Mouse (Mus musculus): ENCODE data around the gene Card19.

Card19 gene

DNA sequence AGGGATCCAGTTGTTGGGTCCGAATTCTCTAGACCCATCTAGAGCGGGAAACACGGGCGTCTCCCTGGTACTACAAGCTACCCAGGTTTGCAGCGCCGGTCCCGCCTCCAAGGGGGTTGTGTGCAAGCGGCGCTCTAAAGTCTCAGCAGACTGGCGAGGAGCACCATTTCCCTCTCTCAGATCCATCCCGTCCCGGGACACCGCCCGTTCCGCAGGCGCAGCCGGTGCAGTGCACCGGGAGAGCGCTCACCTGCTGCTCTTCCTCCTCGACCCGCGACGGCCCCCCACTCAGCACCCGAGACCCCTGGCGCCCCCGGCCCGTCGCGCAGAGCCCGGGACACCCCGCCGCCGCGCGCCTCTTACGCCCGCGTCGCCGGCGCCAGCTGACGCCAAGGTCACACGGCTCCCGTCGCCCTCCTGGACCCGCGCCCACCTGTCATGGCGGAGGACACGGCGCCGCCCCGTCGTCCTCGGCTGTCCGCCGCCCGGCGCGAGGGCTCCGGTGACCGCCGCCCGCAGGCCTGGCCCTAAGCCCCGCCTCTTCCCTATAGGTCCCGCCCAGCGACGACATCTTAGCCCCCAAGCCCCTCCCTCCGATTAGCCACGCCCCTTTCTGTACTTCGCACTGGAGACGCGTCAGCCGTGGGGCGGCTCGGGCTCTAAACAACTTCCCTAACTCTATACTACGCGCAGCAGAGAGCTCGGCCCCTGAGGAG is at the start of gene Card19:
Gene Card19 (minus strand): TSS at position 534 of the 716 bp plus-strand sequence.
- DNase-seq (ENCODE audit: low read depth, low spot score) = peak; percentile 95

DNA sequence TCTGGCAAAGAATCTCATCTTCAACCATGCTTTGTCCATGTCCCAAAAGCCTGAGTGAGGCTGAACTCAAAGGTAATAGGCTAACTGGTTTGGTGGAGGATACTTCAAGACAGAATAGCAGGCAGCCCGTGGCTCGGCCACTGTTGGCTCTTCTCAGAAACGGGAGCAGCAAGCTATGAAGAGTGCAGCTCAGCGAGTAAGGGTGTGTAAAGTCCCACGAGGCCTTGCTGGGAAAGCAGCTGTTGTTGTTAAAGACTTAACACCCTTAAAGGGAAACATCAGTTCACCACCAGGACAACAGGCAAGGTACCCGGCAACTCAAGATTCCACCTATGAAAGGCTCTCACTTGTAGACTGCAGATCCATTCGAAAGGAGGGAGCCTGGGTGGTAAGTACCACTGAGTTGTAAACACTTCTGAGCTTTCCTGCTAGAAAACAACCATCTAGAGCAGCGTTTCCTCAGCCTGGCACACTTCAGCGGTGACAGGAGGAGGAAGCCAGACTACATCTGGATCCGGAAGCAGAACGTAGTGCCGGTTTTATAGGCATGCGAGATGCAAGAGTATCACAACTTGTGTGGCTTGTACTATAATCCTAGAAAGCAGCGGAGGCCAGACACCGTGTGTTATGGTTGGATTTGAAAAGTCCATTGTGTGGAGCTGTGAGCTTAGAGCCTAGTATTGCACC is 44.3 kb upstream of the Card19 start:
- DNase-seq (ENCODE audit: low read depth, low spot score) = no peak

DNA sequence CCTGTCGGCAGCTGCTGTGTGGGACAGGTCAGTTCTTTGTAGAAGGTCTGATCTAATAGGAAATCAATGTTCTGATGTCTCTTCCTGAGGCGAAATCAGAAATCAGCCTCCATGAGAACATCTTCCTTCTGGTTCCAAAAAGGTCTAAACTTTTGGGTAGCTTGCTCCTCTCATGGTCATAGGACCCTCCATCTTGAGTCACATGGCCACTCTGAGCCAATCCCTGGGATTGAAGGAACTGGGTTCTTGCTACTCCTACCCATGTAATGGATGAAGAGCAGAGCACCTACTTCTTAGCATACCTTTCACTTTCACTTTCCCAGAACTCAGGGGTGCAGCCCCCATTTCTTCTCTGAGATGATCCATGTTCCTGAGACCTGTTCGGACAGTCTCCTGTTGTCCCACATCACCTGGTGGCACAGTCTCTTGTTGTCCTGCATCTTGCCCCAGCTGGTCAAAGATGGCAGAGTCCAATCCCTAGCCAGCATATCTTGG is 42.0 kb upstream of the Card19 start:
- DNase-seq (ENCODE audit: low read depth, low spot score) = no peak

DNA sequence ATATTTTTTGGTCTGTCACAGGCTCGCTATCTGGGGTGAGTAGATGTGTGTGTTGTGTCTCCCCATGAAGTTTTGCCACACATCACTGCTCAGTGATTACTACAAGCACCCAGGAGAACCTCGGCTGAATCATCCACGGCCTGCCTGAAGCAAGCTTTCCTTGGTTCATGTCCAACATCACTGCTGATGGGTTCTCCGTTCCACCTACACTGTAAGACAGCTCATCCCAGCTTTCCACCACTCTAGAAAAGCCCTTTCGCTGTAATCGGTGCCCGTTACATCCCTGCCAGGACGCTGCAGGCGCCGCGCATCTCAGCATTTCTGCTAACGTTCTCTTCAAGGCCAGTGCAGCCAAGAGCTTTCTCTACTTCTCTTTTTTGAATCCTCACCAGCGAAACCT is 36.9 kb upstream of the Card19 start:
- no peak for DNase-seq (ENCODE audit: low read depth, low spot score)

DNA sequence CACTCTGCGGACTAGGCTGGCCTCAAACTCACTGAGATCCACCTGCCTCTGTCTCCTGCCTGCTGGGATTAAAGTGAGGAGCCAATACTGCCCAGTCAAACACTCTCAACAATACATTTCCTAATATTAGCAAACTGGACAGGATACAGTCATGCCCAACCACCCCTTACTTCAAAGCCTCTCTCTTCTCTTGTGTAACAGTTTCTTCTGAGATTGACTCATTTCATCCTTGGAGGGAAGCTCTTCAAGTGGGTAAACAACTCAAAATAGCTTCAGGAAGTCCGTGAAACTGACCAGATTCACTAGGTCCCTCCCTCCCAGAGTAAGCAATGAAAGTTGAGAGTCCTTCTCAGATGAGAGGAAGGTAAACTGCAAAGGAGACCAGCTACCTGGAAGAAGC is 36.3 kb upstream of the Card19 start:
- no peak for DNase-seq (ENCODE audit: low read depth, low spot score)

DNA sequence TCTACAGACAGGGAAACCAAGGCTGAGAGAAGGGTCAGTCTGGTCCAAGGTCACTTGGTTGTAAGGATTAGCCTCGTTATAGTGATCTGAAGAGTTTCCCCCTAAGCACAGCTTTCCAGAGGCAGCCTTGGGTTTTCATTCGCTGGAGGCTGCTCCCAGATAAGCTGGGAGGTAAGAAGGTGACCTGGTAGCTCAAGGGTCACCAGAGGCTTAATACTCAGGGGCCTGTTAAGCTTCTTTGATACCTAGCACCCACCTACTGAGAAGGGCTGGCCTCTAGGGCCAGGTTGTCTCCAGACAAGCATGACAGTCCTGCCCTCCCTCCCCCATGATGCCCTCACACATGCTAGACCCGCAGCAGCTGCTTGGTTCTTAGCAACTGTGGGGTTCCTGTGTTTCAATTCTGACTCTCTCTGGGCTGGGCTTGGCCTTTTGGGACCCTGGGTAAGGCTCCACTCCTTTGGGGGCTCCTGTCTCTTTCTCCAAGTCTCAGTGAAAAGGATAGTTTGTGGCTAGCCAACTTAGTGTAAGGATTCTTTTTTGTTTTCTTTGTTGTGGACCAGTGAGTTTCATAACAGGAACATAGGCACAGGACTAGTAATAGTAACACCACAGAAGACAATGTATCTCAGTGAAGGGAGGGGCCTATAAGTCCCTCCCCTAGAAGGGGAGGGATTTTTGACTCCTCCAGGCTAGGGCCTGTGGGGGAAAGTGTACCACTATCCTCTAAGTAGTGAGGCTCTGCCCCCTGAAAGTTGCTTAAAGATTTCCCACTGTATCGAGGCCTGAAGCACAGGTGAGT is 35.1 kb upstream of the Card19 start:
- DNase-seq (ENCODE audit: low read depth, low spot score) = no peak

DNA sequence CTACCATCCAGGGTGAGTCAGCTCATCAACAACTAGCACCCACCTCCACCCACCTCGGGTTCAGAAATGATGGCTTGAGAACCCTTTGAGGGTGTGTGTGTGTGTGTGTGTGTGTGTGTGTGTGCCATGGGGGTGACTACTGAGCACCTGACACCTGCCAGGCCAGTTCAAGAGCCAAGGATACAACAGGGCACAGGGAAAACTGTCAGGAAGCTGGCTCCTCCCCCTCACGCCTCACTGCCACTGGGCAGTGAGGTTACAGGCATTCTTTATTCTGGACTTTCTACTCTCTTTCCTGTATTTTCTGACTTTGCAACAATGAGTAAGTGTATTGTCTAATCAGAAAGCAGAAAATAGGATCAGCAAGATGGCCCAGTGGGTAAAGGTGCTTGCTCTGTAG is 33.8 kb upstream of the Card19 start:
- no peak for DNase-seq (ENCODE audit: low read depth, low spot score)

DNA sequence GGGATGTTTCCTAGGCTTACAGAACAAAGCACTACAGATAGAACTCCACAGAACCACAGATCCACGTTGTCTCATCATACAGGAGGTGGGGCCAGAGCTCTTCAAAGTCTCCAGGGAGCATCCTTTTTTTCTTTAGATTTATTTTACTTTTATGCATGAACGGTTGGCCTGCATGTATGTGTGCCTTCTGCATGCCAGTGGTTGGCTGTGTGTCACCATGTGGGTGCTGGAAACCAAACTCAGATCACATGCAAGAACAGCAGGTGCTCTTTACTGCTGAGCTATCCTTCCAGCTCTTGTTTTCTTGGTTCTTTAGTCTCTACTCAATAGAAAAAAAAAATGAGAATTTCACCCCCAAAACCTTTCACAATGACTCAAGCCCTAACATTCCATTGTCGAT is 33.1 kb upstream of the Card19 start:
- DNase-seq (ENCODE audit: low read depth, low spot score) = no peak

DNA sequence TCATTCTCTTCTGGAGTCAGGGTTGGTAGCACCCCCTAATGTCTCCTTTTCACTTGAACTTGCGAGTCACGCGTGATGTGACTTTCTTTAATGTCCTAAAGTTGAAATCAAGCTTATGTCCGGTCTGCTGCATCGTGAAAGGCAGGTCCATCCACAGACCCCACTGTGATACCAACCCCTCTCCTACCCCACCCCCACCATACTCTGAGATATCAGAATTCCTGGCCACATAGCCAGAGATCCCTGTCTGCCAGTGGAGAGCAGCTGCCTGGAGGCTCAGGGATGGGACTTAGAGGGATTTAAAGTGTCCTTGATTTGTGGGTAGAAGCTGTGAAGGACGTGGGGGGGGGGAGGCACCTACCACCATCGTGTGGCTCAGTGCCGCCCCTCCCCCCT is 32.6 kb upstream of the Card19 start, which contains the start of gene Susd3:
Gene Susd3 (minus strand): TSS at position 240 of the 396 bp plus-strand sequence.
- DNase-seq (ENCODE audit: low read depth, low spot score) = no peak

DNA sequence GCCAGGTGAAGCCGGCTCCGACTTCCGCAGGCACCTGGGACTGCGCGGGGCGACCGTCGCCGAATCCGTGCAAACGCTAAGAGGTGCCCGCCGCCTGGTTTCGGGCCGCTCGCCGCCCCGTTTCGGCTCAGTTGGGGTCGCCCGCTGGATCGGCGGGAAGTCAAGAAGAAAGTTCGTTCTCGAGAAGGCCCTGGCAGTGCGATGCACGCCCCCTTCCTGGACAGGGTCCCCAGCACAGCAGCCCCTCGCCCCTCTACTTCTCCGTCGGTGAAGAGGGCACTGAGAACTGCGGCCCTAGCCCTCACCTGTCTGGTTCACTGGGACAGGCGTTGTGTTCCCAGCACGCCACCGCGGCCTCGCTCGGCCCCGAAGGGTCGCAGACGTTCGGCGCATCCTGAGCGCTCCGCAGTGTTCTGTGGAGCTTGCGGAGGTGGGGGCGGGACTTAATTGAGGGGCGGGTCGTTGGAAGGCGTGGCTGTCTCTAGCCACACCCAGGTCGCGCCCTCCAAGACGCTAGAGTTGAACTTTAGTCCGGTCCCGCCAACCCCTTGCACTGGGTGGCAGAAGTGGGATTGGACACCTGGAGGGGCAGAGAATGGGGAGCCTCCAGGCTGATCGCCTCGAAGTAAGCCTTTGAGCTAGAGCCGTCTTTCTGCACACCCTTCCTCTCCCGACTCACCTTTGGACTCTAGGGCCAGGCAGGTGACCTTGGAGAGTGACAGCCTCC is 32.1 kb upstream of the Card19 start:
- DNase-seq (ENCODE audit: low read depth, low spot score) = peak; percentile 88

DNA sequence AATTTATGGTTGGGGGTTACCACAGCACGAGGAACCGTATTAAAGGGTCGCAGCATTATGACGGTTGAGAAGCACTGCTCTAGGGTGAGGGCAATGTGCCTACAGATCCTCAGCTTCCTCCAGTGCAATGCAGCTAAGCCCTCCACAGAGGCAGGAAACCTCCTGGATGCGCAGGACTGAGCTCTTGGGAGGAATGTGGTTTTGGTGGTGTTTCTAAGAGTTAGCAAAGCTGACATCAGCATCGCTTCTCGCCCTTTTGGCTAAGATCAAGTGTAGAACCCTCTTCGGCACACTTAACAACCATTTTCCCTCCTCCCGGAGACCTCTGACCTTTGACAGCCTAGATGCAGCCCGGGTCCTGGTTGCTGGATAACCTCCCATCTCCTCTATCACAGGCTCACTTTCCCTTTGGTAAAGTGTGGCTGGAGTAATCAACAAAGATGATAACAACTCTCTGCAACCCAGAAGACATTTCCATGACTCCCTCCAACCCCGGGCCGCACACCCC is 31.4 kb upstream of the Card19 start:
- no peak for DNase-seq (ENCODE audit: low read depth, low spot score)

DNA sequence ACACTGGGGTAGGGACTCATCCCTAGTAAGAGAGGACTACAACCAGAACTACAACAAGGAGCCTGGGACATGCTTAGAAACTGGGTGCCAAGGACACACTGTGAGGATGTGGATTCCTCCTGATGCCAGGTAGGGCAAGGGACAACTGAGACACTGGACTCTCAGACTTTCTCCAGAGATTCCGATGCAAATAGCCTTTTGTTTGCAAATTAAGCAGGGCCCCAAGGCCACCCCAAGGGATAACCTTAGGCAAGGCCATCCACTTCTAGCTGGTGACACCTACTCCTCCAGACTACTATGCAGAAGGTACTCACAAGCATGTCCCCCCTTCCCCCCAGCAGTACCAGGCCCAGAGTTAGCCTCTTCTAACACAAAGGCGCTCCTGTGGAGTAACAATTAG is 30.8 kb upstream of the Card19 start:
- no peak for DNase-seq (ENCODE audit: low read depth, low spot score)

DNA sequence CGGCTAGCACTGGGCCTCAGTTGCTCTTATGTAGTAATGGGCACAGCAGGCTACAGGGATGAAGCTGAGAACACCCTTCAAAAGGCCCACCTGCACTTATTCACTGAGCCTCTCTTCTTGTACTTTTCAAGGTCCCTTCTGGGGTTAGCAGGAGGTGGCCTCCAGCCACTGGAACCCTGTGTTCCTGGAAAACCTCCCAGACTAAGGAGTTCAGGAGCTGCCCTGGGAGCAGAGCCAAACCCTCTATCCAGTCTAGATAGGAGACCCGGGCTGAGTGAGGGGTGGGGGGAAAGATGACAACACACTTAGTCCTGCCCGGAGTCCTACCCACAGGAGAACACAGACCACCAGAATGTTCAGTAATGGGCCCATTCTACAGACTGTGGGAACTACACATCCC is 30.2 kb upstream of the Card19 start:
- no peak for DNase-seq (ENCODE audit: low read depth, low spot score)

DNA sequence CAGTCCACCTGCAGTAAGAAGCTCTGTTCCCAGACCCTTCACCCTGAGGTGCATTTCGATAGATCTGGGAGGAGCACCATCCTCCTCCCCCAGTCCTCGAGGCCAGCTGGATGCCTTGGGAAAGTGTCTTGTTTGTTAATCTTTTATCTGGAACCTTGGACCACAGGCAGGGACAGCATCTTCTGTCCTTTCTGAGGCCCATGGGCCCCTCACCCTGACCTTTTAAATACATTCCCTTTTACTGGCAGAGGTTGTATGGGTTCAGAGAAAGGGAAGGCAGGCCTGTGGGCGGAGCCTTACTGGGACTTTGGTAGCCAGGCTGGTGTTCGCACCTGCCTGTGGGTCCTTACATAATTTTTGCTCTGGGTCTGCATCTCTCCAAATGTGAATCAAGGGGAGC is 29.4 kb upstream of the Card19 start:
- no peak for DNase-seq (ENCODE audit: low read depth, low spot score)

DNA sequence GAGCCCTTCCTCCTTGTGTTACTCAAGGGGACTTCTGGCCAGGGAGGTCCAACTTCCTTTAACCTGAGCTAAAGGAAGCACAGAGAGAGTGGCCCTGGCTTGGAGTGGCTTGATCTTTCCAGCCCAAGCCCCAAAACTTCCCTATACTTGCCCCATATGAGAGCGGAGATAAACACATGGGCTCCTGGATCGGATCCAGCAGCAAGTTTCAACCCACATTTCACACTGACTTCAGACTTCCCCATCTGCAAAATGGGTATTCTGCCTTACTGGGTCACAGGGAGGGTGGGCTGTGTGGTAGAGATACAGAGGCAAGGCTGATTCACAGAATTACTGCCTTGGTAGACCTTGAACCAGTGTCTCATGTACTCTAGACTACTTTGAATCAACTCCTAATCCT is 27.7 kb upstream of the Card19 start:
- no peak for DNase-seq (ENCODE audit: low read depth, low spot score)

DNA sequence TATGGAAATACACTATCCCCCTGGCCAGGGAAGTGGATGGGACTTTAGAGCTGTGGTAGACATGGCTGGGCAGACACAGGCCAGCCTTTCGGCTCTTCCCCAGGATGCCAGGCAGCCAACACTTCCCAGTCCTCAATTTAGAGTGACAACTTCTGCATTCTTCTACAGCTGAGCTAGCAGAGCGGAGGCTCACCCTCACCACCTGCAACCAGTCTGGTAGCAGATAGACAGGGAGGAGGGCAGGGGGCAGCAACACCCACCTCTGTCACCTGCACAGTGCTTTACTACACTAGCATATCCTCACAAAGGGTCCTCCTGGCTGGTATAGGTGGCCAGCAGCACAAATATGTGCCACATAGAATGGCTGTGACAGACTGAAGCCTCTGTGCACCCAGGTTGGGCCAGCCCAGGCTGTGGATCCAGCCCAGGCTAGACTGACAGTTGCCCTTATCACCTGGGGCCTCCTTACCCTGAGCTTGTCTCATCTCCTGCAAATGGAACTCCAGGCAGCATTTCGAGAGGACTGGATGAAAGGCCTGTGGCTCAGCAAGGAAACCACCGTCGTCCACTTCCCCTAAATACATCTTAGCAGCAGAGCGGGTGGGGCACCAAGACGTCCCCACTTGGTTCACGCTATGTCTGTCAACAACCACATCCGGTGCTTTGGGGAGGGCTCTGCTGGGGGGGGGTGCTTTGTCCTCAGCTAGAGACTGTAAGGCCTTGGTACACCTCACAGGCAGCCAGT is 26.7 kb upstream of the Card19 start:
- no peak for DNase-seq (ENCODE audit: low read depth, low spot score)

DNA sequence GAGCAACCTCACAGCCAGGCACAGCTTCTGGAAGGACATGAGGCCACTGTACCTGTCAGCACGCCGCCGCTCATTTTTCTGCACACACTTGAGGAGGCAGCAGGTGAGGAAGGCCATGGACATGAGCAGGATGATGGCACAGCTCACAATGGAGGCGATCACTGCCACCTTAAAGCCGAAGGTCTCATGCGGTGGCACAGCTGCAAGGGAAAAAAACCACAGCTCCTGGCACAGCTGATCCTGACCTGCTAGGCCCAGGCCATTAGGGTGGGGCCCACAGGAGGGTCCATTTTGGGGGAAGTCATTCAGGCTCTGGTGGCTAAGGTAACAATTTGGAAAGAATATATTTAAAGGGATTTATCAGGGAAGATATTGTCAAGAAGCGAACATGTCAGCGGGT is 22.9 kb upstream of the Card19 start:
- no peak for DNase-seq (ENCODE audit: low read depth, low spot score)

DNA sequence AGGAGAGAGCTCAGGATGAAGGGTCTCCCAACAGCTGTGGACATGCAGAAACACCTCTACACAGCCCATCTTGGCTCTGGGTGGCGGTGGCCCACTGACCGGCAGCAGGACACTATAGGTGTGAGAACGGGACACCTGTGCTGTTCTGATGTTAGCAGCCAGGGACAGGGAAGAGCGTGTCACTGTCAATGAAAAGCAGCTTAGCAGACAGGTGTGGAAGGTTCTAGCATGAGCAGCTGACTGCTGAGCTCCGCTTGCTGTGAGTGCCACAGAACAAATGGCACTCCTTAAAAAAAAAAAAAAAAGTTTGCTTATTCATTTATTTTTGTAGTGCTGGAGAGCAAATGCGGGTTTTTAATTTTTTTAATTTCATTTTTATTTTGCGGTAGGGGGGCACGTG is 21.8 kb upstream of the Card19 start:
- no peak for DNase-seq (ENCODE audit: low read depth, low spot score)

DNA sequence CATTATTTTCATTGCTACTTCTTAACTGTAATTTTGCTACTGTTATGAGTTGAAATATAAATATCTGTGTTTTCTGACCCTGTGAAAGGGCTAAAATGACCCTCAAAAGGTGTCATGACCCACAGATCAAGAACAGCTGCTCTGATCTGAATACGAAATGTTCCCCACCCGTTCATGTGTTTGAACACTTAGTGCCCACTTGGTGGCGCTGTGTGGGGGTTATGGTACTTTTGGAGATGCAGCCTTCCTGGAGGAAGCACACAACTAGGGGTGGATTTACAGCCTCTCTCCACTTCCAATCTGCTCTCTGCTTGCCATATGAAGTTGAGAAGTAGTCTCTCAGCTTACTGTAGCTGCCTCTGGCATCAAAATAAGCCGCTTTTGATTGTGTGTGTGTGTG is 18.9 kb upstream of the Card19 start:
- DNase-seq (ENCODE audit: low read depth, low spot score) = peak; percentile 61

DNA sequence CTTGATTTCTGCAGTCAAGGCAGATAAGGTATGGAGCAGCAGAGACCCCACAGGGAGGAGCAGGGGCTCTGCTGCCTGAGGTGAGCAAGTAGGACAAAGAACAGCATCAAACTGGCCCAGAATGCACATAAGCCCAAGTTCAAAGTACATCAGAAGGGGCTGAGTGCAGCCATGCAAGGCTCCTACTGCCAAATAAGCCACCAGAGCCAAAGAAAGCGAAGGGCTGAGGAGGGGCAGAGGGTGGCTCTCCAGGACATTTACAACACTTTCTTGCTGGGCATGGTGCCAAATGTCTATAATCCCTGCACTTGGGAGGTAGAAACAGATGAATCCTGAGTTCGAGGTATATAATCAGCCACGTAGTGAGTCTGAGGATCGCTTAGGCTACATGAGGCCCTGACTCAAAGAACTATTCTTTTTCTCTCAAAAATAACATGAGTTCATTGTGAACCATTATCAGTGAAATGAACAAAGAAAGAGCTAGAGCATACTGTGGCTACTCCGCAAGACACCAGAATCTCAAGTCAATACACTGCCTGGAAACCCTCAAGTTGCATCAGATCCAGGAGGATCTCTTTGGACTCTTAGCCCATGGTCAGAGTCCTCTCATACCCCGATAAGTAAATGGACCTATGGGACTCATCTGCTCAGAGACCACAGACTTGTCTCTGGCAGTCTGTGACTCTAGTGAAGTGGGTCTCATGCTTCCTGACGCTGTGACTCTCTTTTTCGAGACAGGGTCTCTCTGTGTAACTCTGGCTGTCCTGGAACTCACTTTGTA is 18.1 kb upstream of the Card19 start:
- DNase-seq (ENCODE audit: low read depth, low spot score) = no peak
